Mouse (Mus musculus) neutrophil, adult 65 days (primary cell): Measurements from ENCODE around the gene Ubac2. TPM values are rescaled to one million over a fixed set of nuclear protein-coding genes. Genes with fewer than 3 reads are reported as not detected.

ENCODE experiments used
- total RNA-seq: library from RNA; stranded (reverse); gene quantifications from 2 replicates; pipeline ENCODE4 v1.2.4, GENCODE M21; 2023

The Ubac2 gene
- total RNA-seq: 25.4 and 29.1 TPM in 2 replicates

DNA sequence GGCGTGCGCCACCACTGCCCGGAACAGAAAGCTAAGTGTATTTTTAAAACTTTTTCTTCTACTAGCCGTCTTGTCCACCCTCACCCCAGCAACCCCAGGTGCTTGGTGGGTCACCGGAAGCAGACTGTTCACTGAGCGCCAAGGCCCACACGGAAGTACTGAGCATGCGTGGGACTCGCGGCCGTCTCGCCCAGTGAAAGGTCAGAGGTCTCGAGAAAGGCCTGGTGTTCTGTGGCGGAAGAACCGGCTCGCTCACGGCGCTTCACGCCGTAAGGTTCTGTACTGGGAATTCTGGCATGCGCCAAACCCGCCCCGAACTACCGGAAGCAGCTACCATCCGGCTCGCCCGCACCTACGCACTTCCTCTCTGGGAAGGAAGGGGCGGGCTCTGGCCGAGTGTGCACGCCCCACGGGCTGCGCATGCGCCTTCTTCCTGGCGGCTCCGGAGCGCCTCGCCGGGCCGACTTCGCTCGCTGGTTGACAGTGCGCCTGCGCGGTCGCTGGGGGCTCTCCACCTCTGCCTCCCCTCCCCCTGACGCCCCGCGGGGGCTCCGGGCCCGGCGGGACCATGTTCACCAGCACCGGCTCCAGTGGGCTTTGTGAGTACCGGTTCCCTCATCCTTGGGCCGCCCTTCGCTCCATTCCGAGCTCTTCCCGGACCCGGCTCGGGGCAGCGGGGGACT lies at the start of gene Ubac2:
Gene Ubac2 (plus strand): TSS at position 445 of the 683 bp plus-strand sequence.

GRCm38 (mm10) chr14:121915621-121916020 lies 37.2 kb downstream of the Ubac2 start, which contains the start of gene Gpr18:
TSS of gene Gpr18 (minus strand) at chr14:121915781.

GRCm38 (mm10) chr14:121964990-121965389 lies 86.6 kb downstream of the Ubac2 start, which contains the start of gene Gpr183:
TSS of gene Gpr183 (minus strand) at chr14:121965195.

GRCm38 (mm10) chr14:122034451-122034850 lies 156.0 kb downstream of the Ubac2 start, which contains the start of gene Timm8a2:
TSS of gene Timm8a2 (plus strand) at chr14:122034674.

Other genes starting within 250 kb of the Ubac2 start
- 2.3 and 4.0 TPM in 2 replicates for gene Dock9, start 80.8 kb upstream of the Ubac2 start, total RNA-seq
- gene Gpr18, start 37.2 kb downstream of the Ubac2 start, total RNA-seq: 3.2 and 3.7 TPM in 2 replicates
- 5.7 and 6.7 TPM in 2 replicates for gene Gpr183, start 86.6 kb downstream of the Ubac2 start, total RNA-seq
- gene Timm8a2, start 156.1 kb downstream of the Ubac2 start, total RNA-seq: not detected in 2 replicates
- gene Tm9sf2, start 228.4 kb downstream of the Ubac2 start, total RNA-seq: 51.5 and 77.1 TPM in 2 replicates